Mouse (Mus musculus): ENCODE data around the gene Brinp2.

Brinp2 gene

DNA sequence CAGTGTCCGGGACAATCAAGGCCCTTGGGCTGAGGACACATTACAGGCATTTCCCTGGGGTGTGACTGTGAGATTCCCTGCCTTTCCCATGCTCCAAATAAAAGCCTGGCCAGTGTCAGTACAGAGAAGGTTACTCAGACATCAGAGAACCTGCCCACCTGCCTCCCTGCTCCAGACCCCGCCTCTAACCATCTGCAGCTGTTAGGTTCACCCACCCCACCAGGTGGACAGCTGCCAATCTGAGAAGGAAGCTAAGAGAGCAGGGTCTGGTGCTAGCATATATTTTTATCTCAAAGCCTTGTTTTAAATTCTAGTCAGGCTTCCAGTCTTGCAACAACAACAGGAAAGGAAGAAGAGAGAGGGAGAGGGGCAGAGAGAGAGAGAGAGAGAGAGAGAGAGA, 128.9 kb downstream of the Brinp2 start:
- in situ Hi-C loops (cut with MboI, MseI) = no loop called here

DNA sequence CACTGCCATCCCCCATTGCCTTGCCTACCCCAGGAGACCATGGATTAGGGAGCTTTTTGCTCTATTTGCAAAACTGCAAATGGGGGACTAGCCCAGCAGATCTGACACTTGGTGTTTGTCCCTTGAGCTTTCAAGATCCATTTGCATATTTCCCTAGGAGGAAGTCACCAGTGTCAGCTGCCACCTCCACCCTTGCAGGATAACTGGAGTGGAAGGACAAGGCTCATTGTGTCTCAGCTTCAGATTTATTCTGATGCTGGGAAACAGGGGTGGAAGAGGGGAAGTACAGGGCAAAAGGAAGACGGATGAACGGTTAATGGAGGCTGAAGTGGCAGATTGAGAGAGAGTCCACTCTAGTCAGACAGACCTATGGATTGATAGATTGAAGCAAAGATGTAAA, 129.4 kb downstream of the Brinp2 start:
- in situ Hi-C loops (cut with MboI, MseI) = no loop called here

DNA sequence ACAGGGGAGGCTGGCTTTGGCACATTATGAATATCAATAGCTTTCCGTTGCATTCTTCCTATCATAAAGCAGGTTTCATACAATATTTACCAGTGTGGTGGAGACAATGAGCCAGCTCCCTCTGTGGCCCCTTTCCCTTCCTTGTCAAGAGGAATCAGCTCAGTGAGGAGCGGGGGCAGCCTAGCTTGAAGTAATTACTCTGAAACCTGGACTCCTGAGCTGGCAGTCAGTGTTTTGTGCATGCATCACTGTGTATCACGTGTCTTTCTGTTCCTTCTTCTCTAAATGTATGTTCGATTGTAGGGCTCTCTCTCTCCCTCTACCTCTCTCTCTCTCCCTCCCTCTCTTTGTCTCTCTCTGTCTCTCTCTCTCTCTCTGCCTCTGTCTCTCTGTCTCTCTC, 135.1 kb downstream of the Brinp2 start:
- in situ Hi-C loops (cut with MboI, MseI) = no loop called here

DNA sequence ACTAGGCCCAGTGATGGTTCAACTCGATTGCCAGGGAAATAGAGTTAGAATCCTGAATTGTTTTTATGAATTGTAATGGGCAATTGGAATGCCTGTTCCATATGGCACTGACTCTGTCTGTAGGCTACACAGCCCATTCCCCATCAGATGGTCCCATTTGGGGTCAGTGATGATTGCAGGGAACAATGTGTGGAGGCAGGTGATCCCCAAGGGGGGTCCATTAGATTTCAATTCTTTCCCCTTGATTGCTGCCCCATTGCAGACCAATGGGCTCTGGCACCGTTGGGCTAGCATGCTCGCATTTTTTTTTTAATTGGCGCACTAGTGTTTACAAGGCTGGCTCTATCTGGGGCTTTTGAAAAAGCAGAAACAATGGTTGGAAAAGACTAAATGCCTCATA, 136.0 kb downstream of the Brinp2 start:
- in situ Hi-C loops (cut with MboI, MseI) = no loop called here

DNA sequence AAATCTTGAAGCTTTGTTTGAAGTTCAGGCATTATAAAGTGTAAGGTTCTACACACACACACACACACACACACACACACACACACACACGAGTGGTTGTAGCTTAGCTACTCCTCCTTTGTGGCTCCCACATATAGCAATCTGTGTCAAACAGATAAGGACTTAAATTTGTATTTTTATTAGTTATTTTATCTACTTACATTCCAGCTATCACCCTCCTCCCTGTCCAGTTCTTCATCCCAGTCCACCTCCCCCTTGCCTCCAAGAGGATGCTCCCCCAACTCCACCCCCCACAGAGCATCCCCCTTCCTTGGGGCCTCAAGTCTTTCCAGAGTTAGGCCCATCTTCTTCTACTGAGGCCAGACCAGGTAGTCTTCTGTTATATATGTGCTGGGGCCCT, 137.4 kb downstream of the Brinp2 start:
- in situ Hi-C loops (cut with MboI, MseI) = no loop called here

DNA sequence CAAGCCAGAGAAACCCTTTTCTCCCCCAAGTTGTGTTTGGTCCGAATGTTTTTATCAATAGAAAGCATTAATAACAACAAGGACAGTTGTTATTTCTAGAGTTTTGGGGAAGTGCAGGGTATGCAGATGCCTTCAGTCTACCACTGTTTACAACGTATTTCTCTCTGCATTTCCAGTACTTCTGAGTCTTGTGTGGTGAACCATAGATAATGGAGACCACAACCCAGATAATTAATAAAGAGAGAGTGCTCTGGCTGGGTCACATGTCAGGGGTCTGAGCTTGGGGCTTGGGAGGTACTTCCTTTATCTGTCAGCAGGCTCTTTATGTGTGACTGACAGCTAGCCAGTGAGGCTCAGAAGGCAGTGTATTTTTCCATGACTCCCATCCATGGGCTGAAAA, 137.8 kb downstream of the Brinp2 start:
- in situ Hi-C loops (cut with MboI, MseI) = no loop called here

DNA sequence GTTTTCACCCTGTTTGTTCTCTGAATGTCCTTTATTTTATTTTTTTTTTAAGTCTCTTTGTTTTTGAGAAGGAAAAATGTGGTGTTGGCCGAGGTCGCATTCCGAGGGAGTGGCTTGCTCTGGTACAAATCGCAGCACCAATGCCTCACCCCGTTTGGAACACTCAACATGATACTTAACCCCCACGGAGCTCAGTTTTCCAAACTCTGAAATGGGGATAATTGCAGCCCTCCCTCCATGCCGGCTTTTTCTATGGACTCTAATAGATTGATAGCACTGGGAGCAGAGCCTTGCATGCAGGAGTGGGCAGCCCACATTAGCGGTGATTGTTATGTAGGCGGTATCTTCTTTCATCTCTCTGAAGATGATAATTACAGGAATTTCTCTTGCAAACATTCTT, 140.5 kb downstream of the Brinp2 start:
- in situ Hi-C loops (cut with MboI, MseI) = no loop called here

DNA sequence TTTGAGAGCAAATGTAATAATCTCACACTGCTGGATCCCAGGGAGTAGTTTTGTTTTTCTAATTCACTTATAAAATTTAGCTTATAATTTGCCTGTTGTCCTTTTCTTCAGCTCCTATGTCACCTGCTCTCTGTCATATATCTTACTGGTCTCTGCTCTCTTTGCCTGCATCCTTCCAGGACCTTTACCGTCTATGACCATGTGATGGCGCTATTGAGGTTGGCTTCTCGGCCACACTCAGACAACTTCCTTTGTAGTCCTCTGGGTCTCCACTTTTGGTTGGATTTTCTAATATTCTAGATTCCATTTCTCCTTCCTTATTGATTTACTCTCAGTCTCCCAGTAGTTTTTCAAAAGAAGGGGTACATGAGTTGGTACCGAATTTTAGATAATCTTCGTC, 141.4 kb downstream of the Brinp2 start:
- in situ Hi-C loops (cut with MboI, MseI) = no loop called here

DNA sequence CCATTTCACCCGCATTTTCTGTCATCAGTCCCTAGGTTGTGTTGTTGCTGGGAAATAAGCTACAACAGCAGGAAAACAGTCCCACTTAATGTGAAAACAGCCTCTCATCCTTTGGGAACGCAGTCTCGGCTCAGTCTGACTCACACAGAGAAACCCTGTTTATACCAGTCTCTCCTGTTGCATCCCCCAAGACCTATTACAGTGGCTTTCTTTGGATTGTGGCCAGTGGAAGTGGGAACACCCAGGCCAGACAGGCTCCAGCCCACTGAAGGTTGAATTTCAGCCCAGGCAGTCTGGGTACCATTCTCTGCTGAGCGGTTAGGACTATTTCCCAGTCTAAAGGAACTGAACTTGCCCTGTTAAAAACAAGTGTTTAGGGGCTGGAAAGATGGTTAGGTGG, 142.4 kb downstream of the Brinp2 start:
- in situ Hi-C loops (cut with MboI, MseI) = no loop called here

DNA sequence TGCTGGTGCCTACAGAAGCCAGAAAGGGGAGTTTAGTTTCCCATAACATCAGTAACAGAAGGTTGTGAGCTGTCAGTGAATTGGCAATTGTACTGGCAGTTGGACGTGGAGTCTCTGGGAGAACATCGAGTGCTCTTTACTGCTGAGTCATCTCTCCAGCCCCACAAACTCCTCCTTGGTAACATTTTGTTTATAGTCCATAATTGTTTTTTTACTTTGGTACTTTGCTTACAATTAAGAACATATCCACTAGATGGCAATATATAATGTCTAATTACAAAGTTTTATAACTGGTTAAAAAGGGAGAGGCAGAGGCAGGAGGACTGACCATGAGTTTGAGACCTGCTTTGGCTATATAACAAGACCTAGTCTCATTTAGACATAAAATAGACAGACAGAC, 148.5 kb downstream of the Brinp2 start:
- in situ Hi-C loops (cut with MboI, MseI) = no loop called here

DNA sequence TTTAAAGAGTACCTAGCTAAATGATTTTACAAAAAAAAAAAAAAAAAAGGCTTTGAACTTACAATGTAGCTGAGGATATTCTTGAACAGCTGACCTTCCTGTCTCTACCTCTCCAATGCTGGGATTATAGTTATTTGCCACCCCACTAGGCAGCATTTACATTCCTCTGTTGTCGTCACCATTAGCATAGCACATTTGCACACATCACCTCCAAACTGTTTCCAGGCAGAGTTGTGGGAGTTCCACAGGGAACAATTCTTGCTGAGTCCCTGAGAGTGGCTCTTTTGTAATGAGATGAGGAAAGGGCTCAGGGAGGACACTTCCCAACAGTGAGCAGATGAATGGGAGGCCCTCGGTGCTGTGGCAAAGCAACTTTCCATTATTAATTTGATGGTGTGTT, 153.2 kb downstream of the Brinp2 start:
- in situ Hi-C loops (cut with MboI, MseI) = no loop called here
